Mouse (Mus musculus) MEL (cell line): ENCODE measurements around the gene Cort.

Experiments
- CTCF ChIP-seq, 3 experiments: IDR thresholded peaks in 2 of 3; conservative IDR thresholded peaks in 1 of 3; 2 replicates each; pipeline ENCODE4 v1.5.1; 2011 to 2012; ENCODE audit warnings: low read length in 3 of 3, low read depth in 2 of 3, mild to moderate bottlenecking in 2 of 3, improper control_type of control experiment in 1 of 3, inconsistent platforms in 1 of 3, mixed read lengths in 1 of 3, moderate library complexity in 1 of 3; ENCODE audit not compliant: control insufficient read depth in 1 of 3, insufficient read depth in 1 of 3, poor library complexity in 1 of 3, severe bottlenecking in 1 of 3
- GABPA ChIP-seq: IDR thresholded peaks from 2 replicates; pipeline ENCODE4 v1.6.1; 2012; ENCODE audit warnings: low read depth, mild to moderate bottlenecking, inconsistent platforms, low read length, improper control_type of control experiment, moderate library complexity
- MAX ChIP-seq: IDR thresholded peaks from 2 replicates; pipeline ENCODE4 v1.6.1; 2011; ENCODE audit warnings: low read length, improper control_type of control experiment
- POLR2A ChIP-seq, 2 experiments: IDR thresholded peaks; 2 replicates each; pipeline ENCODE4 v1.6.1; 2011 to 2012; ENCODE audit warnings: low read length in 2 of 2, mild to moderate bottlenecking in 2 of 2, control low read depth in 1 of 2, improper control_type of control experiment in 1 of 2, low read depth in 1 of 2, moderate library complexity in 1 of 2; ENCODE audit not compliant: control insufficient read depth in 1 of 2, insufficient read depth in 1 of 2, poor library complexity in 1 of 2
- POLR2AphosphoS2 ChIP-seq: IDR thresholded peaks from 2 replicates; pipeline ENCODE4 v1.6.1; 2011; ENCODE audit warnings: low read length, improper control_type of control experiment
- RCOR1 ChIP-seq: IDR thresholded peaks from 2 replicates; pipeline ENCODE4 v1.6.1; 2012; ENCODE audit warnings: low read depth, mild to moderate bottlenecking, inconsistent platforms, low read length, improper control_type of control experiment

- TF ChIP-seq CTCF (IDR thresholded peaks at IDR 0.05 in 2 of 3, conservative IDR thresholded peaks at IDR 0.05 in 1 of 3; ENCODE audit: control insufficient read depth in 1 of 3, insufficient read depth in 1 of 3, low read depth in 2 of 3, low read length in 3 of 3, poor library complexity in 1 of 3, severe bottlenecking in 1 of 3) = no peak
- TF ChIP-seq POLR2A (IDR thresholded peaks at IDR 0.05; ENCODE audit: control insufficient read depth in 1 of 2, insufficient read depth in 1 of 2, low read depth in 1 of 2, low read length in 2 of 2, poor library complexity in 1 of 2) = no peak
- no peak for TF ChIP-seq MAX
- no peak for TF ChIP-seq RCOR1
- TF ChIP-seq POLR2AphosphoS2 = no peak
- no peak for TF ChIP-seq GABPA
Observed at GRCm38 (mm10) chr4:149075073-149075472, 51.5 kb downstream of the Cort start.
